Mouse (Mus musculus) mesoderm, embryonic 11.5 days (tissue): ENCODE data around the gene Parp16.
"Not testable (repeated sequence)": the region's sequence is repeated elsewhere in the genome, so short reads cannot be mapped to it uniquely, and the experiment has no call there.

ENCODE experiments used
- DNase-seq: peaks from one replicate; pipeline ENCODE4 v3.0.0-alpha.2; 2012; ENCODE audit warnings: low read depth, low spot score

The Parp16 gene

DNA sequence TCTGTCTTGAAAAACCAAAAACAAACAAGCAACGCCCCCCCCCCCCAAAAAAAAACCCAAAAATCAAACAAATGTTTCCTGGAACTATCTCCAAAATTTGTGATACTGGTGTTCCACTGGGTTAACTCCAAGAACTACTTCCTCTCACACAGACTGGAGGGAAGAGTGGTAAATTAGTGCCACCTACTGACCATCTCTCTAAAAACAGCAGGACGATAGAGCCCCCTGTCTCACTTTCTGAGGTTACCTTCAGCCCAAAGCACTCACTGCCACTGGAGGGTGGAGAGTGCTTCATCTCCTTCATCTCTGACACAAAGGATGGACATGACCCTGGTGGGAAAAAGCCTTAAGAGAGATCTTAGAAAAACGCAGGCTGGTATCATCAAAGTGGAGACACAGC is 88.1 kb downstream of the Parp16 start:
- DNase-seq = peak; percentile 44

DNA sequence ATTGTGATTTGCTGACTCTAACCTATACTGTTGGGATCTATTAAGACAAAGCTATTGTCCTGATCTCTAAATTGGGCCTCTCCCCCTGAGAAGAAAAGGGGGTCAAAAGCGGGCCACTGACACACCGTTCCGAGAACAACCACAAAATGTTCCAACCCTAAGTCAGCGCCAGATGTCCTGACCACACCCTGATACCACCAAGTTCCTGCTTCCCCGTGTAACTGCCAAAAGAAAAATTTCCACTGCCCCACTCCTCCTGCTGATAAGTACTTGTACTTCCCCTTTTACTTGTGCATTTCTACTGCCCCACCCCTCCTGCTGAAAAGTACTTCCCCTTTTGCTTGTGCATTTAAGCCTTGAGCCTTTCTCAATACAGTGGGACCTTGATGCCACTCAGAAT is 93.1 kb downstream of the Parp16 start:
- DNase-seq = not testable (repeated sequence)
